Comparison of ENCODE assay signal across 11 mouse cellular contexts in genomic region chr12:17089710-17090339, GRCm38 (mm10).
A peak's percentile ranks its signal among the peaks of the same experiment; 100 is the strongest.
DNase-seq lines count a peak whose midpoint lies in the region; ATAC-seq and TF ChIP-seq lines count a peak whose summit lies in the region.
"Had no signal": no experiment of that assay in that cellular context is flagged by ENCODE, and none has a peak within 500 bp of the region (broad histone marks: within the 10 kb centered on the region; RNA-seq: fewer than 3 reads in every experiment).

No protein-coding gene starts in this region.

- H3K27me3 ChIP-seq in embryonic facial prominence, embryonic 11.5 days (ENCODE audit: control insufficient read depth, insufficient read depth, low read length): no peaks in the 10 kb centered on the region
- H3K27me3 ChIP-seq in embryonic facial prominence, embryonic 10.5 days (replicated peaks; ENCODE audit: low read depth, poor library complexity, severe bottlenecking): no peaks in the 10 kb centered on the region
- H3K27me3 ChIP-seq in kidney, postnatal 0 days (ENCODE audit: insufficient read depth, low read length): no peaks in the 10 kb centered on the region
- H3K27me3 ChIP-seq in embryonic facial prominence, embryonic 14.5 days (replicated peaks; ENCODE audit: control insufficient read depth, insufficient read depth, low read length): no peaks in the 10 kb centered on the region
- no peaks in the 10 kb centered on the region for H3K27me3 ChIP-seq in midbrain, embryonic 16.5 days (ENCODE audit: control insufficient read depth, insufficient read depth, low read depth, low read length)
- H3K27me3 ChIP-seq: embryonic facial prominence, embryonic 12.5 days had no signal

- TF ChIP-seq CTCF in kidney, postnatal 0 days (IDR thresholded peaks at IDR 0.05; ENCODE audit: low read depth): no peak

- no peak overlapping the region for H3K4me3 ChIP-seq in embryonic facial prominence, embryonic 11.5 days (ENCODE audit: low read depth, low read length)
- no peak overlapping the region for H3K4me3 ChIP-seq in embryonic facial prominence, embryonic 10.5 days
- no peak overlapping the region for H3K4me3 ChIP-seq in kidney, postnatal 0 days (replicated peaks; ENCODE audit: low read depth, low read length)
- H3K4me3 ChIP-seq in embryonic facial prominence, embryonic 14.5 days (ENCODE audit: low read depth, low read length): no peak overlapping the region
- no peak overlapping the region for H3K4me3 ChIP-seq in midbrain, embryonic 16.5 days (ENCODE audit: low read depth, low read length)
- H3K4me3 ChIP-seq: embryonic facial prominence, embryonic 12.5 days had no signal

- H3K9me3 ChIP-seq in embryonic facial prominence, embryonic 11.5 days (replicated peaks; ENCODE audit: control insufficient read depth, low read length): no peaks in the 10 kb centered on the region
- no peaks in the 10 kb centered on the region for H3K9me3 ChIP-seq in embryonic facial prominence, embryonic 10.5 days
- H3K9me3 ChIP-seq in kidney, postnatal 0 days (replicated peaks; ENCODE audit: low read length): no peaks in the 10 kb centered on the region
- H3K9me3 ChIP-seq in embryonic facial prominence, embryonic 14.5 days (ENCODE audit: control insufficient read depth, low read length): no peaks in the 10 kb centered on the region
- no peaks in the 10 kb centered on the region for H3K9me3 ChIP-seq in midbrain, embryonic 16.5 days (replicated peaks; ENCODE audit: control insufficient read depth, low read length, poor library complexity, severe bottlenecking)
- H3K9me3 ChIP-seq: embryonic facial prominence, embryonic 12.5 days had no signal

- no peaks in the 10 kb centered on the region for H3K36me3 ChIP-seq in embryonic facial prominence, embryonic 11.5 days (replicated peaks; ENCODE audit: control insufficient read depth, insufficient read depth, low read depth, low read length)
- H3K36me3 ChIP-seq in embryonic facial prominence, embryonic 10.5 days (replicated peaks): no peaks in the 10 kb centered on the region
- no peaks in the 10 kb centered on the region for H3K36me3 ChIP-seq in kidney, postnatal 0 days (ENCODE audit: insufficient read depth, low read length)
- H3K36me3 ChIP-seq in embryonic facial prominence, embryonic 14.5 days (ENCODE audit: control insufficient read depth, insufficient read depth, low read length): no peaks in the 10 kb centered on the region
- no peaks in the 10 kb centered on the region for H3K36me3 ChIP-seq in midbrain, embryonic 16.5 days (ENCODE audit: control insufficient read depth, insufficient read depth, low read length)
- H3K36me3 ChIP-seq: embryonic facial prominence, embryonic 12.5 days had no signal

- WGBS in embryonic facial prominence, embryonic 11.5 days: 59% methylated on average over 7 of the region's 7 CpGs
- WGBS in embryonic facial prominence, embryonic 10.5 days: 52% methylated on average over 7 of the region's 7 CpGs
- 47% methylated on average over 7 of the region's 7 CpGs for WGBS in kidney, postnatal 0 days
- 50% methylated on average over 7 of the region's 7 CpGs for WGBS in embryonic facial prominence, embryonic 14.5 days
- WGBS in midbrain, embryonic 16.5 days: 37% methylated on average over 7 of the region's 7 CpGs

- H3K4me2 ChIP-seq in embryonic facial prominence, embryonic 11.5 days (ENCODE audit: low read depth, low read length): no peak overlapping the region
- peak overlapping the region; percentile 25; the same call in 1 of the 2 replicates for H3K4me2 ChIP-seq in kidney, postnatal 0 days (ENCODE audit: low read length)
- H3K4me2 ChIP-seq in embryonic facial prominence, embryonic 14.5 days (ENCODE audit: low read depth, low read length): no peak overlapping the region
- H3K4me2 ChIP-seq in midbrain, embryonic 16.5 days (ENCODE audit: low read length): no peak overlapping the region
- H3K4me2 ChIP-seq: embryonic facial prominence, embryonic 12.5 days had no signal

- no peak overlapping the region for H3K9ac ChIP-seq in embryonic facial prominence, embryonic 11.5 days (replicated peaks; ENCODE audit: low read length)
- H3K9ac ChIP-seq in kidney, postnatal 0 days (ENCODE audit: low read depth, low read length): no peak overlapping the region
- H3K9ac ChIP-seq in embryonic facial prominence, embryonic 14.5 days (ENCODE audit: low read depth, low read length): no peak overlapping the region
- H3K9ac ChIP-seq in midbrain, embryonic 16.5 days (ENCODE audit: low read depth, low read length): no peak overlapping the region
- H3K9ac ChIP-seq: embryonic facial prominence, embryonic 12.5 days had no signal

- H3K27ac ChIP-seq in embryonic facial prominence, embryonic 11.5 days (replicated peaks; ENCODE audit: low read depth, low read length): no peak overlapping the region
- H3K27ac ChIP-seq in embryonic facial prominence, embryonic 10.5 days (replicated peaks): no peak overlapping the region
- H3K27ac ChIP-seq in kidney, postnatal 0 days: no peak overlapping the region
- H3K27ac ChIP-seq in embryonic facial prominence, embryonic 14.5 days (replicated peaks; ENCODE audit: low read depth, low read length): no peak overlapping the region
- no peak overlapping the region; the same call in 1 of the 2 replicates for H3K27ac ChIP-seq in midbrain, embryonic 16.5 days (ENCODE audit: low read length)
- H3K27ac ChIP-seq: embryonic facial prominence, embryonic 12.5 days had no signal

- H3K4me1 ChIP-seq in embryonic facial prominence, embryonic 11.5 days (ENCODE audit: control insufficient read depth, insufficient read depth, low read length): no peaks in the 10 kb centered on the region
- peaks cover 51% of the 10 kb centered on the region for H3K4me1 ChIP-seq in embryonic facial prominence, embryonic 10.5 days
- no peaks in the 10 kb centered on the region for H3K4me1 ChIP-seq in kidney, postnatal 0 days (replicated peaks; ENCODE audit: insufficient read depth, low read length)
- 0 out of 2 replicates have a peak, but pooled peaks cover 4% of the 10 kb centered on the region for H3K4me1 ChIP-seq in embryonic facial prominence, embryonic 14.5 days (ENCODE audit: control insufficient read depth, insufficient read depth, low read length)
- peaks cover 22% of the 10 kb centered on the region for H3K4me1 ChIP-seq in midbrain, embryonic 16.5 days (ENCODE audit: control insufficient read depth, insufficient read depth, low read length)
- H3K4me1 ChIP-seq: embryonic facial prominence, embryonic 12.5 days had no signal

- DNase-seq in embryonic facial prominence, embryonic 11.5 days (ENCODE audit: low spot score): peak; percentile 32
- DNase-seq in embryonic facial prominence, embryonic 10.5 days (ENCODE audit: low spot score): no peak
- DNase-seq in kidney, postnatal 0 days (ENCODE audit: low spot score): peak; percentile 49
- no peak for DNase-seq in kidney, adult 18-20 months
- DNase-seq in embryonic facial prominence, embryonic 14.5 days (ENCODE audit: low spot score): peak; percentile 53
- DNase-seq in frontal cortex, postnatal 25 days (ENCODE audit: low spot score in 2 of 2): no peak
- DNase-seq: layer of hippocampus, adult 9-11 months; lung, postnatal 36 days had no signal

- no peak for ATAC-seq in embryonic facial prominence, embryonic 11.5 days (replicated peaks; ENCODE audit: insufficient number of reproducible peaks, low FRiP score, low TSS enrichment, low read depth)
- 0 out of 2 replicates have a peak, but pooled peaks have one; percentile 36 for ATAC-seq in kidney, postnatal 0 days (replicated peaks; ENCODE audit: low FRiP score, low read depth)
- ATAC-seq in embryonic facial prominence, embryonic 14.5 days (ENCODE audit: low read depth): peak; percentile 47; the same call in 1 of the 2 replicates
- ATAC-seq in midbrain, embryonic 16.5 days: peak; percentile 50; the same call in 1 of the 2 replicates
- ATAC-seq in monocyte, adult 5-6 weeks (replicated peaks; ENCODE audit: insufficient number of reproducible peaks, low FRiP score, low TSS enrichment, poor library complexity, severe bottlenecking): no peak

Comparison
In these comparisons a context has a peak if more than half of its experiments do, and no peak if none do; other contexts are left out.
1. ATAC-seq: peak in kidney, postnatal 0 days (single experiment), embryonic facial prominence, embryonic 14.5 days (single experiment) and midbrain, embryonic 16.5 days (single experiment); none in embryonic facial prominence, embryonic 11.5 days (single experiment) and monocyte, adult 5-6 weeks (single experiment).
2. DNase-seq: peak in embryonic facial prominence, embryonic 11.5 days (single experiment), kidney, postnatal 0 days (single experiment) and embryonic facial prominence, embryonic 14.5 days (single experiment); none in embryonic facial prominence, embryonic 10.5 days (single experiment), kidney, adult 18-20 months (single experiment) and frontal cortex, postnatal 25 days (0 of 2).